Mouse (Mus musculus) ES-Bruce4 (cell line): ENCODE results near the gene Kcnv2. TPM values are rescaled to one million over a fixed set of nuclear protein-coding genes. Genes with fewer than 3 reads are reported as not detected.

Experiments used
- H3K27ac ChIP-seq: 2 replicates; pipeline ENCODE4 v1.5.1; 2012; ENCODE audit warnings: low read length, inconsistent platforms; ENCODE audit not compliant: insufficient read depth
- H3K27me3 ChIP-seq: 2 replicates; pipeline ENCODE4 v1.6.1; 2012; ENCODE audit warnings: mild to moderate bottlenecking, low read length, inconsistent platforms; ENCODE audit not compliant: control insufficient read depth, poor library complexity, insufficient read depth, severe bottlenecking
- H3K36me3 ChIP-seq: 2 replicates; pipeline ENCODE4 v1.6.1; 2012; ENCODE audit warnings: inconsistent platforms, mild to moderate bottlenecking, low read length, moderate library complexity; ENCODE audit not compliant: control insufficient read depth, poor library complexity, insufficient read depth, severe bottlenecking
- H3K4me1 ChIP-seq: one replicate; pipeline ENCODE4 v1.8.1; 2011; ENCODE audit warnings: low read length; ENCODE audit not compliant: control insufficient read depth, insufficient read depth
- H3K4me3 ChIP-seq: 2 replicates; pipeline ENCODE4 v1.5.1; 2011; ENCODE audit warnings: low read depth, mild to moderate bottlenecking, low read length
- H3K9ac ChIP-seq: 2 replicates; pipeline ENCODE4 v1.6.1; 2012; ENCODE audit warnings: low read depth, mild to moderate bottlenecking, inconsistent platforms; ENCODE audit not compliant: poor library complexity, severe bottlenecking
- H3K9me3 ChIP-seq: replicated peaks from 2 replicates; pipeline ENCODE4 v1.6.1; 2012; ENCODE audit warnings: mild to moderate bottlenecking, low read length, inconsistent platforms; ENCODE audit not compliant: control insufficient read depth, poor library complexity, insufficient read depth, severe bottlenecking
- CTCF ChIP-seq: IDR thresholded peaks from one replicate; pipeline ENCODE4 v1.8.1; 2011; ENCODE audit warnings: low read depth, low read length
- EP300 ChIP-seq: IDR thresholded peaks from 2 replicates; pipeline ENCODE4 v1.6.1; 2011; ENCODE audit warnings: low read depth, low read length; ENCODE audit not compliant: insufficient read depth
- POLR2A ChIP-seq: IDR thresholded peaks from one replicate; pipeline ENCODE4 v1.8.1; 2011; ENCODE audit warnings: low read length; ENCODE audit not compliant: insufficient read depth
- polyA plus RNA-seq: library from polyadenylated mRNA; stranded (reverse); fragments of >200 nt; gene quantifications from 2 replicates; pipeline ENCODE4 v1.2.4, GENCODE M21; 2011; ENCODE audit warnings: low read depth; ENCODE audit not compliant: missing spikeins, insufficient read depth, insufficient read length

The Kcnv2 gene
- polyA plus RNA-seq, 1 experiment: not detected

DNA sequence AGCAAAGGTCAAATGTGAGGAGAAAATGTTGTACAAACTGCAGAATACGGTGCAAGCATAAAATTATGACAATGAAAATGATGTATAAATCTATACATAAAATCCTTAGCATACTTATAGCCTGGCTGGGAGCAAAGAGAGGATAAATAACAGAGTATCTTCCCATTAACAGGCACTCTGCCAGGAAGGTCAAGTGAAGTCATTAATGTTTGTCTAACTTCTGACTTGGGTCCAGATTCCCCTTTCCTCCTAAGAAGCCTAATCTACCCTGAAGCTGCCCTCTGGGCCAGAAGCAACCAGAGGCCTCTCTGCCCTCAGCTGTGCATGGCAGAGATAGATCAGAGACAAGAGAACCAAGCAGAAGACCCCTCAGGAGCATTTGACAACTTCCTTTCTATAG lies 24.1 kb downstream of the Kcnv2 start:
- Histone ChIP-seq H3K36me3 (no peaks in the 10 kb centered on the region), H3K4me1 (no peaks in the 10 kb centered on the region), H3K4me3 (no peak overlapping the region), H3K27me3 (no peaks in the 10 kb centered on the region), H3K9me3 (no peaks in the 10 kb centered on the region), H3K9ac (no peak overlapping the region), H3K27ac (no peak overlapping the region)
- TF ChIP-seq POLR2A: no peak
- no peak for TF ChIP-seq CTCF
- TF ChIP-seq EP300: no peak

DNA sequence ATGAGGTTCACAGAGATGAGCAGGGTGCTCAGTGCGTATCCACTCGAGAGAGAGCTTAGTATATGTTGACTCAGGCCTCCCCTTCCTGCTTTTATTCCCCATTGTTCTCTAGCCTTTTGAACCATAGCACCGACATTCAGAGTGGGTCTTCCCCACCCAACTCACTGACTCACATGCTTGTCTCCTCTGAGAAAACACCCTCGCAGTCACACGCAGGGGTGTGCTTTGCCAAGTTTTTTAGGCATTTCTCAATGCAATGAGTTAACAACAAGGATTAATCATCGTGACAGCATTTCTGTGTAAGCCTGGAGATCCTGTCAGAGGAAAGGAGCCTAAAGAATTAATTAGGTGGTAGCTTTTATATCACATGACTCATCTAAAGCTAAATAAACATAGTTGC lies 29.3 kb downstream of the Kcnv2 start:
- Histone ChIP-seq H3K9ac (no peak overlapping the region), H3K9me3 (no peaks in the 10 kb centered on the region), H3K4me1 (no peaks in the 10 kb centered on the region), H3K27ac (no peak overlapping the region), H3K4me3 (no peak overlapping the region), H3K36me3 (no peaks in the 10 kb centered on the region), H3K27me3 (no peaks in the 10 kb centered on the region)
- TF ChIP-seq POLR2A: no peak
- no peak for TF ChIP-seq EP300
- no peak for TF ChIP-seq CTCF

DNA sequence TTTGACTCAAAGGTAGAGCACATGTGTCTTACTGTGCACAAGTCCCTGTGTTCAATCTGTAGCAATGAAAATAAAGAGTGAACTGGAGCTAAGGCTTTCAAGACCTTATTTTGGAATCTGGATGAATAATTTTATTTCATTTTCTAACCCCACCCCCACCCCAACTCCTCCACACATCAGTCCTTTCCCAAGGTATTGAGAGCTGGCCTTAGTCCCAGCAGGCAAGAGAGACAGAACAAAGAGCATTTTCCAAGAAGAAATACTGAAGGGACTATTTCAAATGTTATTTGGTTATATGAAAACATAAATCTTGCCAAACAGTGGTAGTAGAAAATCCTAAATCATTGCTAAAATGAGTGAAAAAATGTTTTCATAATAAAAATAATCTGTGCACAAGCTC lies 38.0 kb downstream of the Kcnv2 start:
- no peaks in the 10 kb centered on the region for H3K9me3 ChIP-seq
- H3K4me3 ChIP-seq: no peak overlapping the region
- no peaks in the 10 kb centered on the region for H3K27me3 ChIP-seq
- H3K4me1 ChIP-seq: peaks cover 1% of the 10 kb centered on the region
- H3K27ac ChIP-seq: no peak overlapping the region
- H3K36me3 ChIP-seq: no peaks in the 10 kb centered on the region
- TF ChIP-seq POLR2A: no peak
- TF ChIP-seq EP300: no peak
- TF ChIP-seq CTCF: no peak
- no peak overlapping the region for H3K9ac ChIP-seq

DNA sequence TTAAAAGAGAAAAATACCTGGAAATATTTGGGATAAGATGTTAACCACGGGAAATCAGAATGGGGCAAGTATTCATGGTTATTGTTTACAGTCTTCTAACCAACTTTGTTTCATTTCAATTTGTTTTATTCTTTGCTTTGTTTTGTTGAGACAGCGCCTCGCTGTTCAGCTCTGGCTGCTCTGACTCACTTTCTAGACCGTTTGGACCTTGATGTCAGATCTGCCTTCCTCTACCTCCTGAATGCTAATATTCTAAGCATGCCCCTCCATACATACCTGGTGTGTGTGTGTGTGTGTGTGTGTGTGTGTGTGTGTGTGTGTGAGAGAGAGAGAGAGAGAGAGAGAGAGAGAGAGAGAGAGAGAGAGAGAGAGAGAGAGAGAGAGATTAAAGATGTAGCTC lies 41.5 kb downstream of the Kcnv2 start:
- no peaks in the 10 kb centered on the region for H3K36me3 ChIP-seq
- H3K27ac ChIP-seq: no peak overlapping the region
- H3K4me1 ChIP-seq: peaks cover 1% of the 10 kb centered on the region
- no peaks in the 10 kb centered on the region for H3K27me3 ChIP-seq
- no peaks in the 10 kb centered on the region for H3K9me3 ChIP-seq
- TF ChIP-seq EP300 (no peak), CTCF (no peak), POLR2A (no peak)
- H3K9ac ChIP-seq: no peak overlapping the region
- no peak overlapping the region for H3K4me3 ChIP-seq

DNA sequence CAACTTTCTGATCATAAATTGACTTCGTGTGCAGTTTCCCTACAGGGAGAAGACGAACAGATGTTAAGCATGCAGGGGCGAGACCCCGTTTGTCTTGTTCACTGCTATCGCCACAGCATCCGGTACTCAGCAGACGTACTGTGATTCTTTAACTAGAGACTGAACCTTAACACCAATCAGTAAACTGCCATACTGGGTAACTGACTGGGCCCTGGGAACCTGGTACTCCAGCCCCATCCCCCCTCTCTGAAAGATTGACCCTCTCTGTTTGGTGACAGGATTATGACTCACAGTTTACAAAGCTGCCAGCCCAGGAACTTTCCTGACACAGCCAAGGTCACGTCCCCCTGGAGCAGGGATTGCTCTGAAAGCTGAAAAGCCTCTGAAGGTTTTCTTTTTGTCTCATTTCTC lies 42.1 kb downstream of the Kcnv2 start:
- peaks cover 1% of the 10 kb centered on the region for H3K4me1 ChIP-seq
- no peak overlapping the region for H3K4me3 ChIP-seq
- H3K9me3 ChIP-seq: no peaks in the 10 kb centered on the region
- TF ChIP-seq EP300: no peak
- no peak for TF ChIP-seq POLR2A
- no peak for TF ChIP-seq CTCF
- H3K27me3 ChIP-seq: no peaks in the 10 kb centered on the region
- H3K36me3 ChIP-seq: no peaks in the 10 kb centered on the region
- no peak overlapping the region for H3K9ac ChIP-seq
- H3K27ac ChIP-seq: no peak overlapping the region

DNA sequence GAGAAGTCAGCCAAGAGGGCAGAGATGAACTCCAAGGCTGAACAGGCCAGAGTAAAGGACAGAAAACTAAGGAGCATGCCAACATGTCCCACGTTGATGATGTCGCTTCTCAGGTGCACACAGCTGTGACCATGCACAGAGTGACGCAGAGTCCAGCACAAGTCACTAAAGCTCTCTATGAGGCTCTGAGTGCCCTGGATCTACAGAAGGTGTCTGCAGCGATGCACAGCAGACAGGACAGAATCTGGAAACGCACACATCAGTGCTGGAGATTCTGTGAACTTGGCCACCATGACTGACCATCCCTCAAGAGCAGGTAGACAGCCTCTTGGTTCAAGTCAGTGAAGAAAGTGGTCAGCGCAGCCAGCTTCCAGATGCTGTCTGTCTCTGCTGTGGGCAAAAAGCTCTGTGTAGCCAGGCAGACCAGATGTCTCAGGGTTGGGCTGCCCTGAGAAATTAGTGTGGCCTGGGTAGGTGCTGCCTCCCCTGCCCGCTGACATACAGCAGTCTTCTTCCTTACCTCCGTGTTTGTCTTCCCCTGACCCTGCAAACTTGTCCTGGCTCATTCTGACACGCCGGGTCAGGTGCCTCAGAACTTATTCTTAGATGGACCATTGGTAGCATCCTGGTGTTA lies 43.8 kb downstream of the Kcnv2 start:
- no peak overlapping the region for H3K4me3 ChIP-seq
- TF ChIP-seq EP300 (no peak), CTCF (no peak), POLR2A (no peak)
- H3K27ac ChIP-seq: no peak overlapping the region
- peaks cover 1% of the 10 kb centered on the region for H3K4me1 ChIP-seq
- H3K27me3 ChIP-seq: no peaks in the 10 kb centered on the region
- no peaks in the 10 kb centered on the region for H3K9me3 ChIP-seq
- H3K9ac ChIP-seq: no peak overlapping the region
- no peaks in the 10 kb centered on the region for H3K36me3 ChIP-seq
